Mouse (Mus musculus) gastrocnemius, adult 8-10 months (tissue): Measurements from ENCODE around the gene Trem1. TPM values are rescaled to one million over a fixed set of nuclear protein-coding genes. Genes with fewer than 3 reads are reported as not detected.

Source experiments
- DNase-seq, 2 experiments: peaks; one replicate each; pipeline ENCODE4 v3.0.0; 2022; ENCODE audit warnings: low spot score in 2 of 2
- total RNA-seq, 4 experiments: library from RNA; stranded (reverse); gene quantifications; 2 replicates each; pipeline ENCODE4 v1.2.4; 2022

Gene Trem1
- total RNA-seq, result not detected

DNA sequence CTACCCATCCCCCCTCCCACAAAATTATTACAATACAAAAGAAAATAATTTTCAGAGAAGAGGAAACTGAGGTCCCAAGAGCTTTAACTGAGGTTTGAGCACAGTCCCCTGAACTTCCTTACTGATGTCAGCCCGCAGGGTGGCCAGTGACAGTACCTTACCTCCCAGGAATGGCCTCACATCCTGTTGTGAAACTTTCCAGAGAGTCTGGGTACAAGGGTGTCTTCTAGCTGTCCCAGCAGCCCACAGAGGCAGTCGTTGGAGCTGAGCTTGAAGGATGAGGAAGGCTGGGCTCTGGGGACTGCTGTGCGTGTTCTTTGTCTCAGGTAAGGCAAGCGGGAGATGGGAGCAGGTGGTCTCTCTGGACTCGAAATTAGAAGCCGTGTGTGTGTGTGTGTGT lies at the start of gene Trem1:
Trem1 (plus strand) TSS at position 251 of the 400 bp plus-strand sequence.
- DNase-seq, result no peak

GRCm38 (mm10) chr17:48185252-48185651 lies 47.3 kb upstream of the Trem1 start:
- no peak for DNase-seq

- DNase-seq, result no peak
These were observed 40.2 kb upstream of the Trem1 start for GRCm38 (mm10) chr17:48192366-48192765.

GRCm38 (mm10) chr17:48203086-48203485 lies 29.5 kb upstream of the Trem1 start:
- DNase-seq, result no peak

DNA sequence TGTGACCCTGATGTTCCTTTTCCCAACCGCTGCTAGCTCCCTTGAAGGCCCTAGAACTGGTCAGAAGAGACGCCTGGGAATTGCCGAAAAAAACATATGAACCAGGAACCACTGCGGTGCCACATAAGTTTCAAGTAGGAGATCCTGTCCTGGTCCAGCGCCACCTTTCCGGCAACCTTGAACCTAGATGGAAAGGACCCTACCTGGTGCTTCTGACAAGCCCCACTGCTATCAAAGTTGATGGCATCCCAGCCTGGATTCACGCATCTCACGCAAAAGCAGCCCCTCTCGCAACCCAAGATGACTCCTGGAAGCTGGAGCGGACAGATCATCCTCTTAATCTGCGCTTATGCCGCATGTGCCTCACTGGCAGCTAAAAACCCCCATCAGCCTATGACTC lies 20.0 kb upstream of the Trem1 start:
- DNase-seq, result no peak

DNA sequence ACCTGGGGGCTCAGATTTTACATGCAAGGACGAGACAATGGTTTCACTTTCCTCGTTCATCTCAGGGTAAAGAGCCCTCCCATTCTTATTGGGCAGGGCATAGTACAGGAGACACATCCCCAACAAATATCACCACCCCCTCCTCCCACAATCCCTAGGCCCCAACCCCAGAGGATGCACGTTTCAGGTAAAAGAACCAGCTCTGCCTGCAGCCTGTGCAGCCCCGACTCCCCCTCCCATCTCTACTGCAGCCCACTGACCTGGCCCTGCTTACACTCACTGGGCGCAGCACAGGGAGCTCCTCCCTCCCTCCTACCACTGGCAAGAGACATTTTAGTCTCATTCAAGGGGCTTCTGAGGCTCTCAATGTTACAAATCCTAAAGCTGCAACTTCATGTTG lies 19.1 kb upstream of the Trem1 start:
- no peak for DNase-seq

- no peak for DNase-seq
These were observed 17.1 kb upstream of the Trem1 start for GRCm38 (mm10) chr17:48215429-48215828.

GRCm38 (mm10) chr17:48230680-48231079 lies 1.9 kb upstream of the Trem1 start:
- no peak for DNase-seq

DNA sequence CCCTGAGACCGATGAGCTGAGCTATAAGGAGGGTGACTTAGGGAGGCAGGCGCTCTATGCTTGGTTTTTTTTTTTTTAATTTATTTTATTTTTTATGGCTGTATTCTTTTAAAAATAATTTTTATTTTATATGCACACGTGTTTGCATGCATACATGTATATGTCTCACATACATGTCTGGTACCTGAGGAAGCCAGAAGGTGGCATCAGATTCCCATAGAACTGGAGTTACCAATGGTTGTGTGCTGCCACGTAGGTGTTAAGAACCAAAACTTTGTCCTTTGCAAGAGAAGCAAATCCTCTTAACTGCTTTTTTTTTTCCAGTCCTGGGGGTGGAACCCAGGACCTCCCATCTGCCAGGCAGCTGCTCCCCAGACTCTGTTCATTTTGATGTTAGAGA lies 1.2 kb downstream of the Trem1 start:
- DNase-seq, result no peak

DNA sequence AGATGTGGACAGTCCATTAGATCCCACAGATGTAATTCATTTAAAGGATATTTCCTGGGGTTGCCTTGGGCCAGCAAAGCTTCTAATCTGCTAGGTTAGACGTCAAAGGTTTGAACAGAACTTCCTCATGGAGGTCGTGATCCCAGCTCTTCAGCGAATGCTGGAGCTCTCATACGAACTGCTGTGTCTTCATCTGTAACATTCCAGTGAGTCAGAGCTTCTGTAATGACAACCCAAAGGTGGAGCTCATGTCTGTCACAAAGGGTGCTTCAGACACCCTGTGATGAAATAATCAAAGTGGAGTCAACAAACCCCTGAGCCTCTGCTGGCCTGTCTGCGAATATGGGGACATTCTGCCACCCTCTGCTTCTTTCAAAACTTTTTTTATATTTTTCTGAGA lies 2.0 kb downstream of the Trem1 start:
- DNase-seq, result no peak

DNA sequence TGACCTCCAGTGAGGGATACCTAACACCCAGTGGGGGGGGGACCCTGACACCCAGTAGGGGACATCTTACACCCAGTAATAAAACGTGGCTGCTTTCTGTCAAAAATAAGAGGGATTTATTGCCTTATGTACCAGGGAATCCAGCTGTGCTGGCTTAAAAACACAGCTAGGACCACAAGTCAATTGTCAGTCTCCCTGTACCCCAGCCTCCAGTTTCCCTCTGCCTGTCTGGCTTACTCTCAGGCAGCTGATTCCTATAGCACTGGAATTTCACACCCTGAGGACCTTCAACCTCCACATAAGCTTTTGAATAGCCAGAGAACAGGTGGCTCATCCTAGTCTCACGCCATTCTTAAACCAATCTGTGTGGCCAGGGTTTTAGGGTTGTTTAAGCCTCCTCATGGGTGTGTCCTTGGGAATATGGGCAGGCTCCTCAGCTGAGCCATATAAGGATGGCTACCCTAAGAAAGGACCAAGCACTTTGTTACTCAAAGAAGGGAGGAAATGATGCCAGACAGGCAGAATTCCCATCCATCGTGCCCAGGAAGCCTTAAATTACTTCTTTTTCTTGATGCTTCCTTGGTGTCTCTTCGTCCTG lies 3.3 kb downstream of the Trem1 start:
- no peak for DNase-seq

- no peak for DNase-seq
These were observed 5.1 kb downstream of the Trem1 start for GRCm38 (mm10) chr17:48237621-48238020.

DNA sequence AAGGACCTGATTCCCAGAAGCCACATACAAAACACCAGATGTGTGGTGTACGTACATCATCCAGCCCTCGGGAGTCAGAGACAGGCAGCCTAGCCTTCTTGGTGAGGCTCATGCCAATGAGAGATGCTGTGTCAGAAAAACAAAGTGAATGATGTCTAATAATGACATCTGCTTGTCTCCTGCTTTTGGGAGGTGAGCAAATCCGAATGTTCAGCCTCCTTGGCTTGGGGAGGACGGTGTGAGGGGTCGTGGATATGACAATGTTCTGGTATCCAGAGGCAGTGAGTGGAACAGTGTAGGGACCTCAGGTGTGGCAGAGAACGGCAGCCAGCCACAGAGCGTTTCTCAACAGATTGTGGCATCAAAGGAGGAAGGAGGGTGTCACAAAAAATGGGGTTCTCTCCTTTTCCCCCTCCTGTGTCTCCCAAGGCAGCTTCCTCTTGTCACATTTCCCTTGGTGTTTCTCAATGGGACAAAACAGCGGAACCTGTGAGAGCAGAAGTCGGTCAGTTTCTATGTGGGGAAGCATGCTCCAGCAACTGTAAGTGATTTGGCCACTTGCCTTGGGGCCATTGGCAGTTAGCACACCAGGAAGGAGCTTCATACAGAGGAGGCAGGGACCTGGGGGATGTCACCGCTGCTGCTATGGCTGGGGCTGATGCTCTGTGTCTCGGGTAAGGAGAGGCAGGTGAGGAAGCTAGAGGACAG lies 14.8 kb downstream of the Trem1 start, which contains the start of gene Trem3:
Trem3 (plus strand) TSS at position 557 of the 708 bp plus-strand sequence.
- DNase-seq, result no peak

DNA sequence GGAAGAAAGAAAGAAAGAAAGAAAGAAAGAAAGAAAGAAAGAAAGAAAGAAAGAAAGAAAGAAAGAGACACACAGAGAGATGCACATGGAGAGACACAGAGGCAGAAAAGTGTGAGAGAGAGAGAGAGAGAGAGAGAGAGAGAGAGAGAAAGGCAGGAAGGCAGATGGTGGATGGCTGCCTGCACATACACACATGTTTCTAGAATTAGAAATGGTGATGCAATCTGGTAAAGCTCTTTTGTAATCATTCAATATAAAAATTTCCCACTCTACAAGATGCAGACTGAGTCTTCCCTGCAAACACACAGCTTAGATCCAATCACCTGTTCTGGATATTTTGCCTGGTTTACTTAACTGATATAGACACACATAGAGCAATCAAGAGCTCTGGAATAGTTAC lies 16.5 kb downstream of the Trem1 start:
- no peak for DNase-seq

- DNase-seq, result no peak
These were observed 16.9 kb downstream of the Trem1 start for GRCm38 (mm10) chr17:48249501-48249900.

DNA sequence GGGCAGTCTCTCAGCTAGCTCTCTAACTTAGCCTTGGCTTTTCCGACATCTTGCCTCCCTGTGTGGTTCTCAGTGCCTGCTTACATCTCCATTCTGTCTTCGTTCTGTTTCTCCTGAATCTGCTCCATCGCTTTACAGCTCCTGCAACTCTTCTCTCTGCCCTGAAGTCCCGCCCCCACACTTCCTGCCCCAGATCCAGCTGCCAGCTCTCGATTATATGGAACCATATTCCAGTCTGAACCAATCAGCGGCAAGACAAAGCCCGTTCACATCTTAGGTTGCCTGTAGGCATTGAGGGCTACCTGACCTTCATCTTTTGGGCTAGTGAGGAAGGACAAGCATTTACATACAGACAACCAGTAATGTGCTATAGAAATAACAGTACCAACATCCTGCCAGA lies 18.1 kb downstream of the Trem1 start:
- DNase-seq, result no peak

DNA sequence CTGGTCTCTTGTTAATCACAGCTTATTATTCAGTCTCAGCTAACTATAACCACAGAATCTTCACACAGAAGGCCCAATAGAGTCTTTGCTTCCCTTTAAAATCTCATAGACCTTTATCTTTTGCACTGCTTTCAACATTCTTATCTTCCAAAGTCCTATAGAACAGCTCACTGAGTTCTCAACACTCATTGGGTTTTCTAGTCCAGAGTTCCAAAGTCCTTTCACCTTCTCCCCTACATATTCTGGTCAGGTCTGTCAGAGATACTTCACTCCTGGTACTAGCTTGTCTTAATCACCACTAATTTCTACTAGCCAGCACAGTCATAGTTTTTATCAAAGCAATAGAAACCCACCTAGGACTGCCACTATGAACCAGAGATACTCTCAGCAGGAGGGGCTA lies 24.0 kb downstream of the Trem1 start:
- DNase-seq, result no peak

DNA sequence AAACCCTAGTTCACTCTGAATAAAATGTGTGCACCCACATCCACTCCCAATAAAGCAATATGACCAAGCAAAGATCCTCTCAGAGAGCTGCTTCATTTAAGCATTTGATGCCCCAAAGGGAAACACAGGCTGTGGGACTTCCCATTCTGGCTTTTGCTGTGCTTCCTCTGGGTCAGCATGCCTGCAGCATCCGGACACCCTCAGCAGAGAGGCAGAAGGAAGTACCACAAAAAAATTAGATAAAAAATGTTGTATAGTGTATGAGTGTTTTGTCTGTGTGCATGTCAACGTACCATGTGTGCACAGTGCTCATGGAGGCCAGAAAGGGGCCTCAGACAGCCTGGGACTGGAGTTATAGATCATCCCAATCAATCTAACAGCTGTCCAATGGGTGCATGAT lies 29.3 kb downstream of the Trem1 start:
- DNase-seq, result no peak

DNA sequence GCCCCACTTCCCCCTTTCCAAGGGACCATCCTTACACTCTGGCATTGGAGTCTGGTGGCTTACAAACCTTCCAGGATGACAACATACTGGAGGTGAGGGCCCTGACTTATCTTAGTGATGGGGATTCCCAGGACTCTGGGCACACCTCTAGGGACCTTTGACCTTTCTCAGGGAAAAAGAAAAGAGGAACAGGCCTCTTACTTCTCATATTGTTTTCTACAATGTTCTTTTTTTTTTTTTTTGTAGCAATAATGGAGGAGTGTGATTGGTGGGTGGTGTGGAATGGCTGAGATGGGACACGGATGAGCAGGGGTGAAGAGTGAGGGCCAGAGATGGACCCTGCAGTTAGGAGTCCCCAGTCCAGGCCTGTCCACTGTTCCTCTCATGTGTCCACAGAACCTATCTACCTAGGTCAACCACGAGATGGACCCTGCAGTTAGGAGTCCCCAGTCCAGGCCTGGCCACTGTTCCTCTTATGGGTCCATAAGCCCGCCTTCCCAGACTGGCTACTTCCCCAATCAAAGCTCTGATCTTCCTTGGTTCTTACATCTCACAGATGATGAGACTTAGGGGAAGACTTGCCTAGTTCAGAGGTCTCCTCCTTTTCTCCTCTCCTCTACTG lies 31.3 kb downstream of the Trem1 start, which contains the start of gene Treml4:
Treml4 (plus strand) TSS at position 555 of the 622 bp plus-strand sequence.
- no peak for DNase-seq

DNA sequence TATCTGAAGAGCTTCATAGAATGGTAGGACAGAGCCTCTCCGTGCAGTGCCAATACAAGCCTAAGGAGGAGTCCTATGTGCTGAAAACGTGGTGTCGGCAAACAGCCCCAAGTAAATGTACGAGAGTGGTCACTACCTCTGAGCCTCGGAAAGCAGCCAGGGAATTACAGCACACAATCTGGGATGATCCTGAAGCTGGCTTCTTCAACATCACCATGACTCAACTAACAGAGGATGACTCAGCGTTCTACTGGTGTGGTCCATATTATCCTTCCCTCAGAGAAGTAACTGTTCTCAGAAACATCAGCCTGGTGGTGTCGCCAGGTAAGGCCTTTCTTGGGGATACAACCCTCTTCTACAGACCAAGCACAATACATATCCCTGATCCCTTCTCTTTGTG lies 32.1 kb downstream of the Trem1 start:
- no peak for DNase-seq

DNA sequence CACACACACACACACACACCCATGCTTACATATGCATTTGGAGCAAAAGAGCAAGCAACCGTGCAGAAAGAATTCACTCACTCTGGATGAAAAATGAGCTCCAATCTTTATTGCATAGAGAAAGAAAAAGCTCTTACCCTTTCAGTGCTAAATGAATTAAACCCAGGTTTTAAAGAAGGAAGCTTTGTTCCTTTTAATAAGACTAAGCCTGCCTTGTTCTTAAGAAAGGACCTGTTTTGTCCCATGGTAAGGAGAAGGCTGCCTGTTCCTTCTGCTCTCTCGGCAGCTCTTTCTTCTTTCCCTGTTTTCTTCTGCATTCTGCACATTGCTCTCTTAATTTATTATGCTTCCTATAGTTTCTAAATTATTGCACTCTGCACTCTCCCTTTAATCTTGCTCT lies 33.6 kb downstream of the Trem1 start:
- DNase-seq, result no peak

DNA sequence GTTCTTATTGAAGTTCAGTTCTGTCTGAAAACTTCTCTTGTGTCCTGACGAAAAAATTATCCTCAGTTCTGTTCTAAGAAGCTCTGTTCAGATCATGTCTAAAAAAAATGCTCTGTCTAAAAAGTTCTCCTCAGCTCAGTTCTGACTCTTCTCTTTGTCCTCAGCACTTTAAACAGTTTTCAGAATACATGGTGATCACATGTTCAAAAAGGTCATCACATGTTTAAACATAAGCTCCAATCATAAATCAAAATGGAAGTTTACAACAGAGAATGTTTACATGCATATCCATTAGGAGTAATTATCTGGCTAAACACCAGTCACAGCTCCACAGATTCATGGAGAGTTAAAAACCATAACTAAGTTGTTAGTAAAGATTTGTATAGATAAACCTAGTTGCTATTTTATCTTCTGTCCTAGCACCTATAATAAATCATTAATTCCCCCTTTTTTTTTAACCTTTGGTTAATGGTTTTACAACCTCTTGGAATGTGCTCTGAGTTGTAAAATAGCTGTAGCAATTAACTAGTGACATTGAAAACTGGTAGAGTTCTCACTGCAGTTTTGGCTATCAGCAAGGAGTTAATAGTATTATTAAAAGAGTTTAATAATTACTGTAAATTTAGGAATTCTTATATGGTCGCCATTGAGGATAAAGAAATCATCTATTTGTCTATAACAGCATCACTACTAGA lies 34.2 kb downstream of the Trem1 start:
- no peak for DNase-seq
